8 mouse cellular contexts compared by ENCODE assay signal in genomic region chr4:106936741-106937140, GRCm38 (mm10). TPM values are rescaled to one million over a fixed set of nuclear protein-coding genes. Genes with fewer than 3 reads are reported as not detected.
DNase-seq lines count a peak whose midpoint lies in the region; ATAC-seq and TF ChIP-seq lines count a peak whose summit lies in the region.

No protein-coding gene starts in this region.

- DNase-seq in left cerebral cortex, adult 2 months (ENCODE audit: extremely low spot score in 1 of 2, low spot score in 2 of 2), result no peak
- no peak for DNase-seq in left cerebral cortex, adult 18-20 months (ENCODE audit: low spot score in 2 of 2)
- peak; percentile 56 for DNase-seq in forebrain, embryonic 14.5 days (ENCODE audit: low spot score)
- peak; percentile 89 for DNase-seq in retina, postnatal 1 day
- DNase-seq in right cerebral cortex, postnatal 10 days (ENCODE audit: low spot score in 2 of 2), result no peak
- no peak for DNase-seq in right cerebral cortex, adult 2 months (ENCODE audit: low spot score in 2 of 2)

- peak overlapping the region; percentile 57 for H3K9ac ChIP-seq in forebrain, embryonic 14.5 days (ENCODE audit: low read length)
- no peak overlapping the region for H3K9ac ChIP-seq in limb, embryonic 15.5 days

- H3K4me1 ChIP-seq in forebrain, embryonic 14.5 days (ENCODE audit: control insufficient read depth, insufficient read depth, low read length), result peaks cover 75% of the 10 kb centered on the region
- H3K4me1 ChIP-seq in limb, embryonic 15.5 days, result peaks cover 77% of the 10 kb centered on the region

- no peak for ATAC-seq in forebrain, embryonic 14.5 days
- no peak for ATAC-seq in limb, embryonic 15.5 days (ENCODE audit: insufficient number of reproducible peaks, low FRiP score, low TSS enrichment, low read depth)
- ATAC-seq in erythroid progenitor cell, adult 5-6 weeks (replicated peaks; ENCODE audit: low FRiP score, poor library complexity, severe bottlenecking), result no peak

- H3K4me3 ChIP-seq in left cerebral cortex, adult 2 months, result no peak overlapping the region
- H3K4me3 ChIP-seq in forebrain, embryonic 14.5 days (ENCODE audit: low read depth, low read length), result no peak overlapping the region
- no peak overlapping the region for H3K4me3 ChIP-seq in limb, embryonic 15.5 days

- H3K27me3 ChIP-seq in forebrain, embryonic 14.5 days (replicated peaks; ENCODE audit: control insufficient read depth, insufficient read depth, low read length), result no peaks in the 10 kb centered on the region
- no peaks in the 10 kb centered on the region for H3K27me3 ChIP-seq in limb, embryonic 15.5 days

- no peak for TF ChIP-seq CTCF in left cerebral cortex, adult 2 months (IDR thresholded peaks at IDR 0.05)

- WGBS in forebrain, embryonic 14.5 days, result 3% methylated on average over 8 of the region's 8 CpGs
- WGBS in limb, embryonic 15.5 days, result 32% methylated on average over 8 of the region's 8 CpGs

- H3K36me3 ChIP-seq in forebrain, embryonic 14.5 days (ENCODE audit: control insufficient read depth, insufficient read depth, low read length), result peaks cover 37% of the 10 kb centered on the region
- peaks cover 39% of the 10 kb centered on the region for H3K36me3 ChIP-seq in limb, embryonic 15.5 days

- H3K4me2 ChIP-seq in forebrain, embryonic 14.5 days (ENCODE audit: low read length), result peak overlapping the region; percentile 20; the same call in 1 of the 2 replicates
- H3K4me2 ChIP-seq in limb, embryonic 15.5 days, result no peak overlapping the region

- intact Hi-C loops in left cerebral cortex, adult 2 months (cut with DNase I), result no loop called here

- no peaks in the 10 kb centered on the region for H3K9me3 ChIP-seq in forebrain, embryonic 14.5 days (replicated peaks; ENCODE audit: control insufficient read depth, low read length)
- H3K9me3 ChIP-seq in limb, embryonic 15.5 days, result no peaks in the 10 kb centered on the region

- H3K27ac ChIP-seq in left cerebral cortex, adult 2 months, result peak overlapping the region; percentile 30; the same call in 1 of the 2 replicates
- H3K27ac ChIP-seq in forebrain, embryonic 14.5 days (ENCODE audit: low read depth, low read length), result peak overlapping the region; percentile 86
- H3K27ac ChIP-seq in limb, embryonic 15.5 days, result peak overlapping the region; percentile 63

RNA-seq across cellular contexts. Expression of gene Ssbp3, which starts 26.2 kb away (rescaled TPM):
- 100 to 1,000 TPM; 181 to 187 TPM for total RNA-seq in left cerebral cortex, adult 2 months (2021)
- total RNA-seq in left cerebral cortex, adult 18-20 months (2021), result 100 to 1,000 TPM; 190 to 197 TPM
- 118 and 127 TPM in 2 replicates for polyA plus RNA-seq in forebrain, embryonic 14.5 days (2014; fragmentation: Nextera tagmentation; extraction: Ambion mirVana)
- 93.9 and 112 TPM in 2 replicates for polyA plus RNA-seq in limb, embryonic 15.5 days (2015; fragmentation: Nextera tagmentation; extraction: Ambion mirVana)
- 181 and 212 TPM in 2 replicates for total RNA-seq in erythroid progenitor cell, adult 5-6 weeks (2015; ENCODE audit: low replicate concordance)
- total RNA-seq in erythroid progenitor cell, adult 5-6 weeks (2017; ENCODE audit: low replicate concordance), result 93.7 and 104 TPM in 2 replicates

Comparison
In these comparisons a context has a peak if more than half of its experiments do, and no peak if none do; other contexts are left out.
1. DNase-seq: peak in forebrain, embryonic 14.5 days (single experiment) and retina, postnatal 1 day (single experiment); none in left cerebral cortex, adult 2 months (0 of 2), left cerebral cortex, adult 18-20 months (0 of 2), right cerebral cortex, postnatal 10 days (0 of 2) and right cerebral cortex, adult 2 months (0 of 2).
2. H3K27ac ChIP-seq: peak in every context shown above with its lines; median percentile 86 in forebrain, embryonic 14.5 days; 63 in limb, embryonic 15.5 days; 30 in left cerebral cortex, adult 2 months.